Mouse (Mus musculus) embryonic facial prominence, embryonic 14.5 days (tissue): ENCODE measurements around the gene Mrps15. TPM values are rescaled to one million over a fixed set of nuclear protein-coding genes. Genes with fewer than 3 reads are reported as not detected.
"Not testable (repeated sequence)": the region's sequence is repeated elsewhere in the genome, so short reads cannot be mapped to it uniquely, and the experiment has no call there.

Source experiments
- ATAC-seq: fragments of 200-750 bp; cut with Nextera tagmentation; 2 replicates; pipeline ENCODE4 v1.8.0; 2017; ENCODE audit warnings: low read depth, moderate number of reproducible peaks, moderate TSS enrichment
- DNase-seq: peaks from one replicate; pipeline ENCODE4 v3.0.0-alpha.2; 2015; ENCODE audit warnings: low spot score
- H3K27ac ChIP-seq: fragments of 300-500 bp; sonication (generic); replicated peaks from 2 replicates; pipeline ENCODE4 v1.5.1; 2014; ENCODE audit warnings: low read depth, mild to moderate bottlenecking, low read length, moderate library complexity
- H3K27me3 ChIP-seq: fragments of 300-500 bp; sonication (generic); replicated peaks from 2 replicates; pipeline ENCODE4 v1.6.1; 2014; ENCODE audit warnings: low read length; ENCODE audit not compliant: control insufficient read depth, insufficient read depth
- H3K36me3 ChIP-seq: fragments of 300-500 bp; sonication (generic); 2 replicates; pipeline ENCODE4 v1.6.1; 2014; ENCODE audit warnings: low read length, mixed read lengths; ENCODE audit not compliant: control insufficient read depth, insufficient read depth
- H3K4me1 ChIP-seq: fragments of 300-500 bp; sonication (generic); 2 replicates; pipeline ENCODE4 v1.6.1; 2014; ENCODE audit warnings: antibody characterized with exemption, low read length; ENCODE audit not compliant: control insufficient read depth, insufficient read depth
- H3K4me2 ChIP-seq: fragments of 300-500 bp; sonication (generic); 2 replicates; pipeline ENCODE4 v1.6.1; 2014; ENCODE audit warnings: low read depth, mild to moderate bottlenecking, low read length, moderate library complexity, mixed read lengths
- H3K4me3 ChIP-seq: fragments of 300-500 bp; sonication (generic); 2 replicates; pipeline ENCODE4 v1.5.1; 2014; ENCODE audit warnings: low read depth, mild to moderate bottlenecking, low read length
- H3K9ac ChIP-seq: fragments of 300-500 bp; sonication (generic); 2 replicates; pipeline ENCODE4 v1.6.1; 2014; ENCODE audit warnings: low read depth, mild to moderate bottlenecking, low read length, moderate library complexity, mixed read lengths
- H3K9me3 ChIP-seq: fragments of 300-500 bp; sonication (generic); 2 replicates; pipeline ENCODE4 v1.6.1; 2016; ENCODE audit warnings: low read length; ENCODE audit not compliant: control insufficient read depth
- WGBS: fragments of 180-500 bp; shearing (Covaris S2); extraction: QIAGEN DNeasy Blood & Tissue Kit; methylation state at CpG from one replicate; pipeline ENCODE4 v1.1.7; 2014; 5-methylcytosine and 5-hydroxymethylcytosine counted together
- polyA plus RNA-seq: library from polyadenylated mRNA; unstranded; fragments of >200 nt; fragmentation: Nextera tagmentation; extraction: Ambion mirVana; gene quantifications from 2 replicates; pipeline ENCODE4 v1.2.1, GENCODE M21; 2014

Gene Mrps15
- polyA plus RNA-seq, 1 experiment from 2014 or later: 128 TPM

DNA sequence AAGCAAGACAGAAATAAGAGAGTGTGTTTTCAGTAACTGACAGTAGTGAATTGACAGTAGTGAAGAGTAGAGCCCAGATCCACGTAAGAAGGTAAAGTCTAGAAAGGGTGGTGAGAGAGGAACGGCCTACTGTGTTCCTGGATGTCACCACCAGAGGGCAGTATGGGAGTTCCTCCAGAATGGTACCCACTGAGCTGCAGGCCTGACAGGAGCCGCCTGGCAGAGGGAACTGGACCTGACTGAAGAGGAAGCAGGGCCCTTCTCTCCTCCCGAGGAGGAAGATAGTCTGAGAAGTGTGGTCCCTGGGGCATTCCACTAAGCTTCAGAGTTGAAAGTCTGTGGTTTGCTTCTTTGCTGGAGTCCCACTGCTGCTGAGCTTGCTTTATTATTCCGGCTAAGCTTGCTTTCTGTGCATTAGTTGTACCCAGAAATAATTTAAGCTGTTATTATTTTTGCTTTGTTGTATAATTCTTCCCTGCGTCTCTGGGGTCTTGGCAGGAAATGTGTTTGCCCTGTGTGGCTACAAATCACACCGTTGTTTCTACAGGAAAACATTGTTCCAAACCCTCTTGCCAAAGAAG is 39.4 kb downstream of the Mrps15 start:
- H3K9me3 ChIP-seq: no peaks in the 10 kb centered on the region
- H3K9ac ChIP-seq: no peak overlapping the region; the same call in 1 of the 2 replicates
- ATAC-seq: peak; percentile 86
- peak overlapping the region; percentile 52 for H3K27ac ChIP-seq
- WGBS: 30% methylated on average over 6 of the region's 7 CpGs
- H3K4me3 ChIP-seq: no peak overlapping the region
- DNase-seq: peak; percentile 91
- H3K27me3 ChIP-seq: no peaks in the 10 kb centered on the region
- H3K4me2 ChIP-seq: no peak overlapping the region
- no peaks in the 10 kb centered on the region for H3K4me1 ChIP-seq
- peaks cover 11% of the 10 kb centered on the region for H3K36me3 ChIP-seq

DNA sequence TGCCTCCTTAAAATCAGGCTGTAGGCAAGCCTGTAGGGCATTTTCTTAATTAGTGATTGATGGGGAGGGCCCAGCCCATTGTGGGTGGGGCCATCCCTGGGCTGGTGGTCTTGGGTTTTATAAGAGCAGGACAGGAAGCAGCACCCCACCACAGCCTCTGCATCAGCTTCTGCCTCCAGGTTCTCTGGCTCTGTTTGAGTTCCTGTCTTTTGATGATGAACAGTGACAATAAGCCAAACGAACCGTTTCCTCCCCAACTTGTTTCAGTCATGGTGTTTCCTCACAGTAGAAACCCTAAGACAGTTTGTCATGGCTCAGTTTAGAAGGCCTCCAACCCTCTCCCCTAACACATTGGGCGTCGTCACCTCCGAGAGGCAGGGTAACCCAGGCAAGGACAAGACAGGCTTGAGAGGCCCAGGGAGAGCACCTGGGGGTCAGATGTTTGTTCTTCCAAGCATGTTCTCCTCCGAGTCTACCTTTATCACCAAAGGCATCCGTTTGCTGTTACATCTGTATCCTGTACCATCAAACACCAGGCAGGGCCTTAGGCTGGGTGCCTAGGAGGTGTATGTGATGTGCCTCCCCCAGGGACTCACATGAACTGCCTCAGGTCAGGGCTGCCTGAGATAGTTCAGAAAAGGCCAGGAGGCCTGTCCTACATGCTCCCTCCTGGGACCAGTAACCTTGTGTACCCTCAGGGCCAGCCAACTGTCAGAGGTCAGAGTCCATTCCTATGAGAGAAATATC is 43.5 kb downstream of the Mrps15 start:
- no peaks in the 10 kb centered on the region for H3K9me3 ChIP-seq
- H3K27me3 ChIP-seq: no peaks in the 10 kb centered on the region
- ATAC-seq: no peak
- no peak for DNase-seq
- H3K9ac ChIP-seq: no peak overlapping the region
- no peak overlapping the region for H3K4me2 ChIP-seq
- H3K4me1 ChIP-seq: no peaks in the 10 kb centered on the region
- H3K36me3 ChIP-seq: no peaks in the 10 kb centered on the region
- WGBS: 70% methylated on average over 7 of the region's 7 CpGs
- no peak overlapping the region for H3K27ac ChIP-seq
- H3K4me3 ChIP-seq: no peak overlapping the region

DNA sequence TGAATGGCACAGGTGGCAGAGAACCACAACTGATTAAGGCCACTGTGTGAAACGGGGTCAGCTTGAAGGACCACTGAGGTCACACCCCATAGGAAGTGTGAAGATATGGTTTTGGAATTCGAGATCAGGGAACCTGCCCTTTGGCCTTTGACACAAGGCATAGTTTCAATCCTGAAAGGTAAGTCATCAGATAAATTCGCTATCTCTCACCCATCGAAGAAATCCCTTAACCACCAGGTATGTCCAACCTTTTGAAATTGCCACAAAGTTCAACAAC is 44.1 kb downstream of the Mrps15 start:
- no peak overlapping the region for H3K27ac ChIP-seq
- H3K4me1 ChIP-seq: no peaks in the 10 kb centered on the region
- no peaks in the 10 kb centered on the region for H3K9me3 ChIP-seq
- ATAC-seq: no peak
- no peak overlapping the region for H3K9ac ChIP-seq
- H3K36me3 ChIP-seq: no peaks in the 10 kb centered on the region
- 65% methylated on average over 4 of the region's 4 CpGs for WGBS
- H3K4me2 ChIP-seq: no peak overlapping the region
- DNase-seq: no peak
- no peak overlapping the region for H3K4me3 ChIP-seq
- no peaks in the 10 kb centered on the region for H3K27me3 ChIP-seq

DNA sequence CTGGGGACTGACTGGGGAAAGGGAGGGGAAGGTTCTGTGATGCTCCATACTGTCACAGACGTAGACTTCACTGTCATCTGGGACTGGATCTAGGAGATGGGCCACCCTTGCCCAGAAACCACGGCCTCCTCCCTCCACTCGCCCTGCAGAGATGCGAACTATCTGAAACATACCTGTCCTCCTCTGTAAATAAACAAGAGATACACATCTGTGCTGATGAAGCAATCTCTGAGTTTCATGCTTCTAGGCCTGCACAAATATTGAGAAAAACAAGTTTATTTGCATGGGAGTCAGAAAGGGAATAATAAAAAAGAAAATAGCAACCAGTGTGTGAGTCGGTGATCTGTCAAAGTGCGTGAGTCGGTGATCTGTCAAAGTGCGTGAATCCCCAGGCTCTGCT is 45.1 kb downstream of the Mrps15 start:
- Histone ChIP-seq H3K27ac (no peak overlapping the region), H3K4me2 (no peak overlapping the region), H3K27me3 (no peaks in the 10 kb centered on the region), H3K9ac (no peak overlapping the region), H3K4me1 (no peaks in the 10 kb centered on the region), H3K9me3 (no peaks in the 10 kb centered on the region), H3K4me3 (no peak overlapping the region), H3K36me3 (no peaks in the 10 kb centered on the region)
- WGBS: 76% methylated on average over 8 of the region's 8 CpGs
- DNase-seq (no peak), ATAC-seq (no peak)

DNA sequence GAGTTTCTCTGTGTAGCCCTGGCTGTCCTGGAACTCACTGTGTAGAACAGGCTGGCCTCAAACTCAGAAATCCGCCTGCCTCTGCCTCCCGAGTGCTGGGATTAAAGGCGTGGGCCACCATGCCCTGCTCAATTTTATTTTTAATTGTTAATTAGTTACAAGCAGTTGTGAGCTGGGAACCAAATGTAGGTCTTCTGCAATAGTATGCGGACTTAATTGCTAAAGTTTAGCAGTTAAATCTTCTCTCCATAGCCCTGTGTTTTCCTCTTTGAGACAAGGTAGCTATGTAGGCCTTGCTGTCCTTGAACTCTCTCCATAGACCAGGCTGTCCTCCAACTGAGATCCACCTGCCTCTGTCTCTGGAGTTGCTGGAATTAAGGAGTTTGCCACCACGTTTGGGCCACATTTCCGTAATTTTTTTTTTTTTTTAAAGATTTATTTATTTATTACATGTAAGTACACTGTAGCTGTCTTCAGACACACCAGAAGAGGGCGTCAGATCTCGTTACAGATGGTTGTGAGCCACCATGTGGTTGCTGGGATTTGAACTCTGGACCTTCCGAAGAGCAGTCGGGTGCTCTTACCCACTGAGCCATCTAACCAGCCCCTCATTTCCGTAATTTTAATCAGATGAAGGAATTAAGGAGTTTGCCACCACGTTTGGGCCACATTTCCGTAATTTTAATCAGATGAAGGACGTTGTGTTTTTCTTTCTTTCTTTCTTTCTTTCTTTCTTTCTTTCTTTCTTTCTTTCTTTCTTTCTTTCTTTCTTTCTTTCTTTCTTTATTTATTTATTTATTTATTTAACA is 49.1 kb downstream of the Mrps15 start:
- not testable (repeated sequence) for H3K9ac ChIP-seq, H3K36me3 ChIP-seq, ATAC-seq, DNase-seq, H3K4me1 ChIP-seq, H3K4me2 ChIP-seq, H3K27ac ChIP-seq, H3K9me3 ChIP-seq, H3K27me3 ChIP-seq
- peak overlapping the region; percentile 67 for H3K4me3 ChIP-seq
- 56% methylated on average over 14 of the region's 14 CpGs for WGBS

DNA sequence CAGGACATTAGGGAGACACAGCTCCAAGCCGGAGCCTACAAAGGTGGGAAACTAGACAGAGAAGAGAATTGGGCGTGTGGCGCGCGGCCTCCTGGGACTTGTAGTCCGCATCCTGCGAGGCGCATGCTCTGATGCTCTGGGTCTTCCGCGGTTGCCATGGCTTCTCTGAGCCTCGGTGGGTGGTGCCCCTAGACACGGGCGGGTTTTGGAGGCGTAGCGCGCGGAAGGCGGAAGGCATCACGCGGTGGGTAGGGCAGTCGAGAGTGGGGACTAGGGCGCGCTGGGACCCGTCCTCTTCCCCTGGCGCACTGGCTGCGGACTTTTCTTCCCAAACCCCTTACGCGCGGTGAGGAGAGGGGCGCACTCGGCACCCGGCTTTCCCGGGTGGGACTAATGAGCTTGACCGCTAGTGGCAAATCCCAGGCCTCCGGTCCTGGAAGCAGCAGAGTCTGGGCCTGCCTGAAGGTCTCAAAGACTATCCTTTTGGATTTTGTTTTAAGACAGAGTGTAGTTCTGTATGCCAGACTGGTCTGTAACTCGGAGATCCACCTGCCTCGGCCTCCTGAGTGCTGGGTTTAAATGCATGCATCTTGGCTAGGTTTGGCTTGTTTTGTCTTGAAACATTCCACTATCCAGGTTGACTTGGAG is 49.9 kb downstream of the Mrps15 start, which contains the start of gene Lsm10:
Lsm10 (plus strand) TSS at position 160 of the 648 bp plus-strand sequence.
- H3K27me3 ChIP-seq: no peaks in the 10 kb centered on the region
- peak within 1 kb of the TSS; percentile 68 for H3K4me2 ChIP-seq
- H3K4me3 ChIP-seq: peak within 1 kb of the TSS; percentile 67
- no peaks in the 10 kb centered on the region for H3K9me3 ChIP-seq
- peaks cover 5% of the 10 kb centered on the region; the same call in 1 of the 2 replicates for H3K36me3 ChIP-seq
- DNase-seq (peak; percentile 99), ATAC-seq (peak; percentile 99)
- WGBS: 5% methylated on average over 27 of the region's 37 CpGs
- H3K27ac ChIP-seq: peak within 1 kb of the TSS; percentile 84
- 0 out of 2 replicates have a peak, but pooled peaks cover 4% of the 10 kb centered on the region for H3K4me1 ChIP-seq
- H3K9ac ChIP-seq: peak within 1 kb of the TSS; percentile 77

DNA sequence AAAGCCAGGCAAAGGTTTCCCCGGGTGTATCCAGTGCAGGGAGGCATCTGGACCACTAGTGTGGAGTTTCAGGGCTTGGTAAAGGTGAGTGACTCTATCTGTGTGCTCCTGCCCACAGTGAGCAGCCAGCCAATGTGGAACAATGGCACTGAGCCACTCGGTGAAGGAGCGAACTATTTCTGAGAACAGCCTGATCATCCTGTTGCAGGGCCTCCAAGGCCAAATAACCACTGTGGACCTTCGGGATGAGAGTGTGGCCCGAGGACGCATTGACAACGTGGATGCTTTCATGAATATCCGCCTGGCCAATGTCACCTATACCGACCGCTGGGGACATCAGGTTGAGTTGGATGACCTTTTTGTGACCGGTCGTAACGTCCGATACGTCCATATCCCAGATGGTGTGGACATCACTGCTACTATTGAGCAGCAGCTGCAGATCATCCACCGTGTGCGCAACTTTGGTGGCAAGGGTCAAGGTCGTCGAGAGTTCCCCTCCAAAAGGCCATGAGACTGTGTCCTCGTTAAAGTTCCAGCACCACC is 51.1 kb downstream of the Mrps15 start:
- no peak for ATAC-seq
- Histone ChIP-seq H3K27me3 (no peaks in the 10 kb centered on the region), H3K4me3 (no peak overlapping the region), H3K36me3 (peaks cover 5% of the 10 kb centered on the region; the same call in 1 of the 2 replicates), H3K9me3 (no peaks in the 10 kb centered on the region), H3K9ac (no peak overlapping the region), H3K4me1 (peaks cover 12% of the 10 kb centered on the region), H3K27ac (no peak overlapping the region), H3K4me2 (no peak overlapping the region)
- no peak for DNase-seq
- WGBS: 96% methylated on average over 20 of the region's 20 CpGs

DNA sequence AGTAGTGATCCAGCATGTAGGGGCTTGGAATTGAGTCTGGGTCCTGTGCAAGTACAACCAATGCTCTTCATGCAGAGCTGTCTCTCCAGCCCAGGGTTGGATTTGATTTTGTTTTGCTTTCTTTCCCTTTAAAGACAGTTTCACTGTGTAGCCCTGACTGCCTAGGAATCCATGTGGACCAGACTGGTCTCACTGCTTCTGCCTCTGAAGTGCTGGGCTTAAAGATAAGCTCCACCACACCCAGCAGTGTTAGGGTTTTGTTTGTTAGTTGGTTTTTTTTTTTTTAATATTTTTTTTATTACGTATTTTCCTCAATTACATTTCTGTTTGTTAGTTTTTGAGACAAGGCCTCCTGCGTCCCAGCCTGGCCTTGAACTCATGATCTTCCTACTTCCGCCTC is 52.6 kb downstream of the Mrps15 start:
- Histone ChIP-seq H3K9me3 (no peaks in the 10 kb centered on the region), H3K4me3 (no peak overlapping the region), H3K36me3 (peaks cover 5% of the 10 kb centered on the region; the same call in 1 of the 2 replicates), H3K9ac (no peak overlapping the region), H3K27ac (no peak overlapping the region), H3K27me3 (no peaks in the 10 kb centered on the region), H3K4me1 (peaks cover 17% of the 10 kb centered on the region), H3K4me2 (no peak overlapping the region)
- ATAC-seq (no peak), DNase-seq (no peak)
- 87% methylated on average over 3 of the region's 3 CpGs for WGBS
